Mouse (Mus musculus): Measurements from ENCODE around the gene Lgr6.

GRCm38 (mm10) chr1:134949946-134950345 lies 155.1 kb downstream of the Lgr6 start:
- TF ChIP-seq CTCF (IDR thresholded peaks at IDR 0.05; ENCODE audit: low read depth) = no peak
- no peak for TF ChIP-seq EP300 (optimal IDR thresholded peaks at IDR 0.05)
